Mouse (Mus musculus) G1E-ER4 (cell line): ENCODE measurements around the gene Homer3. TPM values are rescaled to one million over a fixed set of nuclear protein-coding genes. Genes with fewer than 3 reads are reported as not detected.

Experiments
- GATA1 ChIP-seq: IDR thresholded peaks from one replicate; pipeline ENCODE4 v1.8.0; 2012; ENCODE audit warnings: low read length, inconsistent platforms
- polyA plus RNA-seq: library from polyadenylated mRNA; stranded (reverse); fragments of >175 nt; gene quantifications from 2 replicates; pipeline ENCODE4 v1.2.3, GENCODE M21; 2012

The Homer3 gene
- polyA plus RNA-seq, 1 experiment, result 37.1 TPM

GRCm38 (mm10) chr8:70278175-70278574 is 4.5 kb upstream of the Homer3 start:
- no peak for TF ChIP-seq GATA1

- no peak for TF ChIP-seq GATA1
These were observed 3.4 kb upstream of the Homer3 start for GRCm38 (mm10) chr8:70279266-70279665.

- no peak for TF ChIP-seq GATA1
These were observed 1.6 kb upstream of the Homer3 start for GRCm38 (mm10) chr8:70281001-70281400.

- TF ChIP-seq GATA1, result no peak
These were observed 780 bp downstream of the Homer3 start for GRCm38 (mm10) chr8:70283136-70284077.

- TF ChIP-seq GATA1, result no peak
These were observed 1.8 kb downstream of the Homer3 start for GRCm38 (mm10) chr8:70284421-70284820.

- TF ChIP-seq GATA1, result no peak
These were observed 2.7 kb downstream of the Homer3 start for GRCm38 (mm10) chr8:70285304-70285703.

- no peak for TF ChIP-seq GATA1
These were observed 4.1 kb downstream of the Homer3 start for GRCm38 (mm10) chr8:70286737-70287136.

GRCm38 (mm10) chr8:70293988-70294405 is 11.4 kb downstream of the Homer3 start:
- no peak for TF ChIP-seq GATA1

- no peak for TF ChIP-seq GATA1
These were observed 18.3 kb downstream of the Homer3 start for GRCm38 (mm10) chr8:70300881-70301280.

- TF ChIP-seq GATA1, result no peak
These were observed 19.8 kb downstream of the Homer3 start, which contains the start of the genes Ddx49 and Cope for GRCm38 (mm10) chr8:70302358-70302890. Gene Ddx49, minus strand, starts transcription at chr8:70302489. Gene Cope, plus strand, starts transcription at chr8:70302518.

- no peak for TF ChIP-seq GATA1
These were observed 20.3 kb downstream of the Homer3 start for GRCm38 (mm10) chr8:70302901-70303300.

- TF ChIP-seq GATA1, result no peak
These were observed 26.7 kb downstream of the Homer3 start for GRCm38 (mm10) chr8:70309311-70309710.

- no peak for TF ChIP-seq GATA1
These were observed 30.8 kb downstream of the Homer3 start for GRCm38 (mm10) chr8:70313399-70313798.

GRCm38 (mm10) chr8:70315624-70316510 is 33.2 kb downstream of the Homer3 start, which contains the start of gene Cers1:
Gene Cers1, plus strand, starts transcription at chr8:70315775.
- no peak for TF ChIP-seq GATA1
